Mouse (Mus musculus): Measurements from ENCODE around the gene Lmo3. TPM values are rescaled to one million over a fixed set of nuclear protein-coding genes. Genes with fewer than 3 reads are reported as not detected.

Lmo3 gene
- polyA plus RNA-seq, 1 experiment: not detected

- 95% methylated on average over 7 of the region's 7 CpGs for WGBS
- H3K36me3 ChIP-seq (ENCODE audit: control insufficient read depth, insufficient read depth, low read length): no peaks in the 10 kb centered on the region
- DNase-seq: no peak
- no peak overlapping the region for H3K27ac ChIP-seq (ENCODE audit: control insufficient read depth, insufficient read depth, low read length)
- no peaks in the 10 kb centered on the region for H3K4me1 ChIP-seq (replicated peaks; ENCODE audit: control insufficient read depth, insufficient read depth, low read length)
- H3K27me3 ChIP-seq (ENCODE audit: control insufficient read depth, insufficient read depth, low read length): no peaks in the 10 kb centered on the region
- no peak overlapping the region for H3K4me3 ChIP-seq (ENCODE audit: control insufficient read depth, insufficient read depth, low read length)
- TF ChIP-seq CTCF (IDR thresholded peaks at IDR 0.05; ENCODE audit: borderline replicate concordance, control insufficient read depth, extremely low read depth, insufficient read depth, low read length, poor library complexity) (no peak), POLR2A (IDR thresholded peaks at IDR 0.05; ENCODE audit: control insufficient read depth, extremely low read depth, insufficient read depth, low read length, poor library complexity) (no peak)
Observed at GRCm38 (mm10) chr6:138333991-138334390, 247.8 kb downstream of the Lmo3 start.

- Histone ChIP-seq H3K4me1 (replicated peaks; ENCODE audit: control insufficient read depth, insufficient read depth, low read length) (no peaks in the 10 kb centered on the region), H3K36me3 (ENCODE audit: control insufficient read depth, insufficient read depth, low read length) (no peaks in the 10 kb centered on the region), H3K4me3 (ENCODE audit: control insufficient read depth, insufficient read depth, low read length) (no peak overlapping the region), H3K27ac (ENCODE audit: control insufficient read depth, insufficient read depth, low read length) (no peak overlapping the region), H3K27me3 (ENCODE audit: control insufficient read depth, insufficient read depth, low read length) (no peaks in the 10 kb centered on the region)
- no peak for DNase-seq
- WGBS: 47% methylated on average over 3 of the region's 3 CpGs
- TF ChIP-seq CTCF (IDR thresholded peaks at IDR 0.05; ENCODE audit: borderline replicate concordance, control insufficient read depth, extremely low read depth, insufficient read depth, low read length, poor library complexity) (no peak), POLR2A (IDR thresholded peaks at IDR 0.05; ENCODE audit: control insufficient read depth, extremely low read depth, insufficient read depth, low read length, poor library complexity) (no peak)
Observed at GRCm38 (mm10) chr6:138325744-138326400, 255.9 kb downstream of the Lmo3 start.

- no peak for TF ChIP-seq POLR2A (IDR thresholded peaks at IDR 0.05; ENCODE audit: control insufficient read depth, extremely low read depth, insufficient read depth, low read length, poor library complexity)
- TF ChIP-seq CTCF (IDR thresholded peaks at IDR 0.05; ENCODE audit: borderline replicate concordance, control insufficient read depth, extremely low read depth, insufficient read depth, low read length, poor library complexity): no peak
- no peaks in the 10 kb centered on the region for H3K36me3 ChIP-seq (ENCODE audit: control insufficient read depth, insufficient read depth, low read length)
- H3K4me1 ChIP-seq (replicated peaks; ENCODE audit: control insufficient read depth, insufficient read depth, low read length): no peaks in the 10 kb centered on the region
- no peak for DNase-seq
- no peaks in the 10 kb centered on the region for H3K27me3 ChIP-seq (ENCODE audit: control insufficient read depth, insufficient read depth, low read length)
- no peak overlapping the region for H3K27ac ChIP-seq (ENCODE audit: control insufficient read depth, insufficient read depth, low read length)
- 75% methylated on average over 3 of the region's 3 CpGs for WGBS
- no peak overlapping the region for H3K4me3 ChIP-seq (ENCODE audit: control insufficient read depth, insufficient read depth, low read length)
Observed at GRCm38 (mm10) chr6:138325145-138325544, 256.6 kb downstream of the Lmo3 start.

- H3K4me3 ChIP-seq (ENCODE audit: control insufficient read depth, insufficient read depth, low read length): no peak overlapping the region
Observed at GRCm38 (mm10) chr6:138323325-138323724, 258.4 kb downstream of the Lmo3 start.

GRCm38 (mm10) chr6:138320190-138320737 is 261.5 kb downstream of the Lmo3 start:
- Histone ChIP-seq H3K36me3 (ENCODE audit: control insufficient read depth, insufficient read depth, low read length) (no peaks in the 10 kb centered on the region), H3K27ac (ENCODE audit: control insufficient read depth, insufficient read depth, low read length) (no peak overlapping the region), H3K4me1 (replicated peaks; ENCODE audit: control insufficient read depth, insufficient read depth, low read length) (no peaks in the 10 kb centered on the region), H3K27me3 (ENCODE audit: control insufficient read depth, insufficient read depth, low read length) (no peaks in the 10 kb centered on the region), H3K4me3 (ENCODE audit: control insufficient read depth, insufficient read depth, low read length) (no peak overlapping the region)
- DNase-seq: no peak
- 86% methylated on average over 8 of the region's 8 CpGs for WGBS
- no peak for TF ChIP-seq CTCF (IDR thresholded peaks at IDR 0.05; ENCODE audit: borderline replicate concordance, control insufficient read depth, extremely low read depth, insufficient read depth, low read length, poor library complexity)

More at GRCm38 (mm10) chr6:138323325-138323724, 258.4 kb downstream of the Lmo3 start:
- TF ChIP-seq POLR2A (IDR thresholded peaks at IDR 0.05; ENCODE audit: control insufficient read depth, extremely low read depth, insufficient read depth, low read length, poor library complexity) (no peak), CTCF (IDR thresholded peaks at IDR 0.05; ENCODE audit: borderline replicate concordance, control insufficient read depth, extremely low read depth, insufficient read depth, low read length, poor library complexity) (no peak)
- Histone ChIP-seq H3K27ac (ENCODE audit: control insufficient read depth, insufficient read depth, low read length) (no peak overlapping the region), H3K4me1 (replicated peaks; ENCODE audit: control insufficient read depth, insufficient read depth, low read length) (no peaks in the 10 kb centered on the region), H3K36me3 (ENCODE audit: control insufficient read depth, insufficient read depth, low read length) (no peaks in the 10 kb centered on the region), H3K27me3 (ENCODE audit: control insufficient read depth, insufficient read depth, low read length) (no peaks in the 10 kb centered on the region)
- WGBS: 96% methylated on average over 14 of the region's 14 CpGs
- no peak for DNase-seq

Other genes with a start within 250 kb of the Lmo3 start
- gene Igbp1b, start 76.6 kb upstream of the Lmo3 start, polyA plus RNA-seq (2012; rRNA removed): not detected in 2 replicates

Data from thymus, adult 2 months (tissue).